Mouse (Mus musculus) brain, embryonic 18.5 days (tissue): ENCODE measurements at regions not wholly inside any gene's neighbourhood (a gene's known extent, or its start where the extent isn't known, plus 50 kb on each side); places are given as distances from the start of the nearest gene placed in this dataset.

Experiments
- DNase-seq: peaks from one replicate; pipeline ENCODE4 v3.0.0-alpha.2; 2012; ENCODE audit warnings: low read depth, low spot score

- no peak for DNase-seq
Measured at GRCm38 (mm10) chr14:25120506-25120905, 338.5 kb upstream of the Zmiz1 start.

DNA sequence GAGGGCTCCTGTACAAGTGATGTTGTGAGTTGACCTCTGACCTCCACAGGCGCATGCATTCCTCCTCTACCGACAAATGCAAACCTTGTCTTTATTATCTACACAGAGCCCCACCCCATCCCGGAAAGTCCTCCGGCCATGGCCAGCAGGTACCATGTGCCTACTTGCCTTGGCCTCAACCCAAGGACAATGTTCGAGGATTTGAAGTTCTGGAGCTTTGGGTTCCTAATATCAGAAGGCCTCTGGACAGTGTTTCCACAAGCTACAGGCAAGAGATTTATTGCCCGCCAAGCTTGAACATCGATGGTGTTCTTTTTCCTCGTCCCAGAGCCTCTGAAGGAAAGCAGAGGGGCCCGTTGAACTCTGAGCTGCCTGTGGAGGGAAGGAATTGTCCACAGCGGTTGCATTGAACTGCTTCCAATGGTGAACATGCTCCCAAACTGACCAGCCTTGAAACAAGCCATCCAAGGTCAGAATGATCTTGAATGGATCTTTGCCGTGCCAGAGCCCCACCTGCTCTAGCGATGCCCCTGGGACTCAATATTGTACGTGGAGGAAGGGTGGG lies 335.9 kb upstream of the Zmiz1 start:
- DNase-seq, result no peak

- no peak for DNase-seq
Measured at GRCm38 (mm10) chr14:25123541-25124337, 335.2 kb upstream of the Zmiz1 start.

GRCm38 (mm10) chr14:25126544-25126943 lies 332.4 kb upstream of the Zmiz1 start:
- no peak for DNase-seq

DNA sequence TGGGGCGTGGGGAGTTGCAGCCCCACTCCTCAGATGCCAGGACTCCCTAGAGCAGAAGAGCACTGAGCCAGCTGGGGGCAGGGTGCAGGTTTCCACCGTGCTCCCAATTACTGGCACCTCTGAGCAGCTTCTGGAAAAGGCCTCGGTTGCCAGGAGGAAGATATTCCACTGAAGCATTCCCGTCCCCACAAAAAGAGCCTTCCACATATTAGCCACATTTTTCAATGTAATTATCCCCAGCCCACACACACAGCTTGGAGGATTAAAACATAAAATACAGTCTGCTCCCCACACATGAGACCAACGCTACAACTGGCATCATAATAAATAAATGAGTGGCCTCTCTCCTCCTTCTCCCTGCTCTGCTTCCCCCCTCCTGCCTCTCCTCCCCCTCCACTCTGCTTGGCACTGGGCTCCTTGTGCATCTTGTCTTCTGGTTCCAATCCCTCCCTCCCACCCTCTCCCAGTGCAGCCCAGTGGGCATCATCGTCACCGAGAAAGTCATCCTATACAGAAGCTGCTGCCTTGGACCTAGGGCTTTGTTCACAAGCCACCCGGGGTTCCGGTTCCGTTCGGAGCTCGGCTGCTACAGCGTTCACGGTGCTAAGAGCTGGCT lies 331.3 kb upstream of the Zmiz1 start:
- DNase-seq, result no peak

DNA sequence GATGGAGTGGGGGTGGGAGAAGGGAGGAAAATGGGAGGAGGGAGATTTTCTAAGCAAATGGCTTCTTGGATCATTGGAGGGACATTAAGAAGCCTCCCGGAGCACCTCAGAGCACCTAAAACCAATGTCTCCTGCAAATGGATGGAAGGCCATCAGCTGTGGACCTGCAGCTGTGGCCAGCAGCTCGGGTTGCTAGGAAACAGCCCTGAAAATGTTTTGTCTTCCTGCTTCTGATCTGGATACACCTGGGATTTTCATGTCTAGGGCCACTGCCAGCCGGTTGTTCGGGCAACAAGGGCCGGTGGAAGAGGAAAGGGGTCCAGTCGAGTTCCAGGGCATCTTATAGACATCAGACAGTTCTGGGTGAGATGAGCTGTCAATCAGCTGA lies 330.8 kb upstream of the Zmiz1 start:
- DNase-seq, result no peak

DNA sequence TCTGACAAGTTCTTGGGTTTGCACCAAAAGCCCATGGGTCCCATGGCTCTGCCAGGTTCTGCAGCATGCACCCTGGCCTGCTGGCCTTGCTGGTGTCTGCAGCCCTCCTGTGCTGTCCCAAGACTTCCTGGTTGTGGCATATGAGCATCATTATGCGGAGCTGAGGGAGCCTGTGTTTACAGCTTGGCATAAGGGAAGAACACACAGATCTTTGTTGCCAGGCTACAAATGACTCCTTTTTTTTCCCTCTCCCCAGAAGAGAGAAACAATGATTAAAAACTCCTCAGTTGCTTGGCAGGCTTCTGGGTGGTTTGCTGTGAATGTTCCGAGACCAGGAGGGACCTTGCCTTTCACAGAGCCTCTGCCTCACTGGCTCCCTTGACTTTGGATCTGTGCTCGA lies 323.6 kb upstream of the Zmiz1 start:
- DNase-seq, result no peak

DNA sequence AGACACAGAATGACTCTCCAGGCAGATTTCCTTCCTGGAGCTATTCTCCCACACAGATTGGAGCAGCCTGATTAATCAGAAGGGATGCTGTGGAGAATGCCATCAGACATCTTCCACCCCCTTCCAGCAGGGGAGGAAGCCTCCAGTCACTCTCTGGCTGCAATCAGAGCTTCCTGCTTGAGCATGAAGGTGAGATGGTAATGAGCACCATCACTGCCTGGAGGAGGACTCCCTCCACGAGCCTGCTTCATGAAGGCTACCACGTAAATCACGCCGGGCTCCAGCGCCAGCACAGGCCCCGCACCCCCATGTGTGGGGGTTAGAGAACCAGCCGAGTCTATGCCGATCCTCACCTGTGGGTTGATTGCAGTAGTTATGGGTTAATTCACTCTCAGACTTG lies 321.7 kb upstream of the Zmiz1 start:
- DNase-seq, result no peak

GRCm38 (mm10) chr14:25138485-25138884 lies 320.5 kb upstream of the Zmiz1 start:
- DNase-seq, result no peak

DNA sequence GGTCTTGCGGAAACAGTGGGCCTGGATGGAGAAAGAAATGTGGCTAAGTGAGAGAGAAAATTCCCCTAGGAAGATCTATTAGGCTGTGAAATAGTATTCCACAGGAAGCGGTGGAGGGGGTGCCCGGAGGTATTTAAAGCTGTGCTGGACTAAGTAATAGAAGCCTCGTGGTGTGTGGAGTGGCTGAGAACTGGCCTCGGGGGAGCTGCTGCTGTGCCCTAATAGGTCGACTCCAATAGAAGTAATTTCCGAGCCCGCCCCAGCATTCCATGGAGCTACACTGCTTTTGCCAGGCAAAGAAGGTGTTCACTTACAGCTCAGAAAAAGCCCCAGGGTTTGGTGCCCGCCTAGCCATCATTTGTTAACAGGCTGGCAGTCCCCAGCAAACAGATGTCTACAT lies 317.1 kb upstream of the Zmiz1 start:
- DNase-seq, result no peak

DNA sequence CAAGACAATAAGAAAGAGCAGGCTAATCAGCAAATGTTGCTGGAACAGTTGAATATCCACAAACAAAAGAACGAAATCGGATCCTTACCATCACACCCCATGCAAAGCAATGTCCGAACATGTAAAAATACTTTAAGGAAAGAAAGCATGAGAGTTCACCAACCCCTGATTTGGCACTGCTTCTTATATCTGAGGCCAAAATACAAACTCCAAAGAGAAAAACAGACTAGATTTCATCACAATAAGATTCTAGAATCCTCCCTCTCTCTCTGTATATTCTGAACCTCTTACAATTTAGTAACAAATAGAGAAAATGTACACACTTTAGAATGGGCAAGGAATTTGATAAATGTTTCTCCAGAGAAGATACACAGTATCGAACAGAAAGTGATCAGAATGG lies 315.9 kb upstream of the Zmiz1 start:
- no peak for DNase-seq

DNA sequence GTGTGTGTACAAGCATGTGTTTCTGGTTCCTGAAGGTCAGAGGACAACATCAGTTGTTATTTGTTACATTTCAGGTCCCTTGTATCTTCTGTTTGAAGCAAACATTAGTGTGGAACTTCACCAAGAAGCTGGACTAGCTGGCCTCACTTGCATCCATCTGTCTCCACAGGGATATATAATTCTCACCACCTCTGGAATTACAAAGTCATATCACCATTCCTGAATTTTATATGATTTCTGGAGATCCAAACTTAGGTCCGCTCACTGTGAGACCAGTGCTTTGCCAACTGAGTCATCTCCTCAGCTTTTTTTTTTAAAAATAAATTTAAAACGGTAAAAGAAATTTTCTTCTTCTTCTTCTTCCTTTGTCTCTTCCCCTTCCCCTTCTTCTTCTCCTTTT lies 311.3 kb upstream of the Zmiz1 start:
- no peak for DNase-seq

DNA sequence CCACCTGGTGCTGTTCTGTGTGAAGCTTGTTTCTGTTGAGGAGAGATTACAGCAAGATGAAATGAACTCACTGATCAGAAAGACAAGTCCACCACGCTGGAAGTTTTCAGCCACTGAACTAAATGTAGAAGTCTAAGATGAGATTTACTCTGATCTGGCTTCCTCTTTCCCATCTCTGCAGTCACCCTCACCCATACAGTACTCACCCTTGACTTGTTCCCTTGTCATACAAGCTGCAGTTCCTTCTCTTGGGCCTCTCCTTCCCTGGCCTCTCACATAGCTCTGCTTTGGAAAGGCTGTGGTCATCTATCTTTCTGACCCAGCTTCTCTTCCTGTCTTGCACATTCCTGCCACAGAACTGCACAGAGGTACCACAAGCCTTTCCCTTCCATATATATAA lies 308.0 kb upstream of the Zmiz1 start:
- DNase-seq, result no peak

DNA sequence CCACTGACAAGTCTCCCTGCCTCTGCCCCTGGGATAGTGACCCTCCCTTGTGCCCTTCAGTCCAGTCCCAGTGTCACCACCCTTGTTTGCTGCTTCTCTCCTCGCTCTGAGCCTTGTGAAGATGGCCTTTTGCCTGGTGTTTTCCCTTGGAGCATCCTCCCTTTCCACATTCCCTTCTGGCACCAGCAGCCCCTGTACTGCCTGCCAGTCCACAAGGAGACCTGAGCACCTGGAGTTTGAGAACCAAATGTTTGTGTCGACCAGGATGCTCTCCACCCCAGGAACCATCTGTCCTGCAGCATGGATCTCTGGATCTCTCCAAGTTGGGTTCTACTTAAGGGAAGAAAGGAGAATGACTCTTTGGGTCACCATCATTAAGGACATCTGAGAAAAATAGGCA lies 307.5 kb upstream of the Zmiz1 start:
- DNase-seq, result no peak

- DNase-seq, result no peak
Measured at GRCm38 (mm10) chr14:25153573-25153972, 305.4 kb upstream of the Zmiz1 start.

DNA sequence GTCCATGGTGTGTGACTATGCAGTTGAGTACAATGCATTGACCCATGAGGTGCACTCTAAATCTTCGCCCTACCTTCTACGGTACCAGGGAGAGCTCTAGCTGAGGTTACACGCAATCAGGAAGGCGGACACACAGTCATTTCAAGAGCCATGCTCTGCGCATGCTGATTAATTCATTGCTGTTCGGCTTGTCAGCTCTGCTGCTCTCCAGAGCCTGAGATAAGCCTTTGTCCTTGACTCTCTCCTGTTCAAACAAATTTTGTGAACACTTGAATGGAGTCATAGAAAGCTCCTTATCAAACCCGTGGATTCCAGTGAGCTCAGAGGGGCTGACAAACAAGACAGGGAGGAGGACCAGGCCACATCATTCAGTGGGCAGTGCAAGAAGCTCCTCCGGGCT lies 304.8 kb upstream of the Zmiz1 start:
- no peak for DNase-seq

DNA sequence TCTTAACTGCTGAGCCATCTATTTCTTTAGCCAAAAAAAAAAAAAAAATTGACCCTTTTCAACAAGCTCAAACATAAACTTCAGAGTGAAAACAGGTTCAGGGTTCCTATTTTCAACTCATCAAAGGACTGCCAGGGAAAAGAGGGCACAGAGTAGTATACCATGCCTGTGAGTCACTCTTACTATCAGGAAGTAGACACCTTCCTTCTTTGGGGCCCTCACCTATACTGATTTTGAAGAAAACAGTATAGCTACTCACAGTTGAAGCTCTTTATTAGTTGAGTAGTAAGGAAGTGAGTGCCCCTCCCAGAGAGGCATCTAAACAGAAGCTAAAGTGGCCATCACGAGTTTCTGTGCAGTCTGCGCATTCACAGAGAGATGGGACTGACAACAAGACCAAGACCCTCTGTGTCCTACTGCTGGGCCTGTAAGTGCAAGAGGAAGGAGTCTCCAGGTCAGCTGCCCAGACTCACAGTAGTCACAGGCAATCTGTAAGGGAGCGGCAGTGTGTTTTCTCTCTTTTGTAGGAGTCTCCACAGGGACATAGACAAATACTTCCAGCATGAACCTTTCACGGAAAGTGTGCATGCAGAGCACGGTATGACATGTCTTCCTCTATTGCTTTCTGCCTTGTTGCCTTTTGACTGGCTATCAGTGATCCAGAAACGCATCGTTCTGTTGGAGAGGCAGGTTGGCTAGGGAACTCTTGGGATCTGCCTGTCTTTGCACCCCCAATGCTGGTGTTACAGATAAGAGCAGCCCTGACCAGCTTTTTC lies 303.8 kb upstream of the Zmiz1 start:
- no peak for DNase-seq

DNA sequence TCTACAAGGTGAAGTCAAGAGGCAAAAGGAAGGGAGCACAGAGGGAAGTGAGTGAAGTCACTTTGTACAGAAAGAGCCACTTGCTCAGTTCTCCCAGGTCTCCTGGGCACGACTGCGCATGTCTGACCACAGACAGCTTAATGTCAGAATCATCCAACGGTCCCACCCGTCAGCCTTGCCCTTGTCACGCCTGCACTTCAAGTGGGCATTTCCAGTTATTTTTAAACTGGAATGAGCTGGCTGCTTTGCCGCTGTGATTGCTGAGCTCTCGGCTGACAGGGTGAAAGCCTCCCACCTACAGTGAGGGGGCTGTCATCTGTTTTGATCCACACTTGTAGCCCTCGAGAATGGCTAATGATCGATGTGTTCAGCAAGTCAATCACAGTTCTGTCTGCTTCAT lies 302.8 kb upstream of the Zmiz1 start:
- no peak for DNase-seq

- no peak for DNase-seq
Measured at GRCm38 (mm10) chr14:25161684-25162321, 297.2 kb upstream of the Zmiz1 start.

DNA sequence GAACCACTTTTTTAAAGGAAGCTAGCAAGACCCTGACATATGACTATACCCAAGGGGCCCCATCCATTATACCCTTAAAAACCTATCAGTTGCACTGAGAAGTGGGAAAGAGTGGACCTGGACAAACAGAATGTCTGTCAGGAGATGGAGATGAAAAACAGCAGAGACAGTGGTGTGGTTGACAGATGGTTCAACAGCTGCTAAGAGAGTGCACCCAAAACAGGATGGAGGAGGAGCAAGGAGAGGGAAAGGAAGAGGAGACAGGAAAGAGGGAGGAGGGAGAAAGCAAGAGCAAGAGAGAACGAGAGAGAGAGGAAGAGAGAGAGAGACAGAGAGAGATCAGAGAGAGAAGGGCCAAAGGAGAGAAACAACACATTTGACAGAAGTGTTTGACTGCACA lies 292.8 kb upstream of the Zmiz1 start:
- no peak for DNase-seq

GRCm38 (mm10) chr14:25167604-25168003 lies 291.4 kb upstream of the Zmiz1 start:
- DNase-seq, result no peak

- DNase-seq, result no peak
Measured at GRCm38 (mm10) chr14:25168310-25168709, 290.7 kb upstream of the Zmiz1 start.
